Mouse (Mus musculus): ENCODE results near the gene Ric8a. TPM values are rescaled to one million over a fixed set of nuclear protein-coding genes. Genes with fewer than 3 reads are reported as not detected.

The Ric8a gene
- total and polyA plus RNA-seq, 3 experiments = 52.3 to 63.4 TPM; not detected in 1

- no peak overlapping the region for H3K9ac ChIP-seq (ENCODE audit: control insufficient read depth, low read depth, low read length, poor library complexity, severe bottlenecking)
- H3K79me2 ChIP-seq (ENCODE audit: control insufficient read depth, insufficient read depth, low read length, poor library complexity) = no peaks in the 10 kb centered on the region
- H3K27me3 ChIP-seq (ENCODE audit: control insufficient read depth in 1 of 2, insufficient read depth in 2 of 2, low read length in 2 of 2) = no peaks in the 10 kb centered on the region
- H3K27ac ChIP-seq (ENCODE audit: control insufficient read depth, low read depth, low read length) = no peak overlapping the region
- H3K4me1 ChIP-seq (ENCODE audit: control insufficient read depth in 1 of 2, insufficient read depth in 2 of 2, low read length in 2 of 2) = no peaks in the 10 kb centered on the region
- TF ChIP-seq ELF1 (IDR thresholded peaks at IDR 0.05; ENCODE audit: low read depth, low read length) = no peak
- TF ChIP-seq JUND (IDR thresholded peaks at IDR 0.05; ENCODE audit: low read depth, low read length) = no peak
- TF ChIP-seq UBTF (IDR thresholded peaks at IDR 0.05; ENCODE audit: borderline replicate concordance, insufficient read depth, low read depth, low read length) = no peak
- no peak for TF ChIP-seq USF1 (IDR thresholded peaks at IDR 0.05; ENCODE audit: low read depth, low read length)
- no peak for TF ChIP-seq CHD1 (IDR thresholded peaks at IDR 0.05; ENCODE audit: low read depth, low read length)
- no peak for TF ChIP-seq NRF1 (IDR thresholded peaks at IDR 0.05; ENCODE audit: insufficient read depth, low read depth, low read length, poor library complexity, severe bottlenecking)
- TF ChIP-seq KAT2A (conservative IDR thresholded peaks at IDR 0.05; ENCODE audit: low read depth, low read length) = no peak
- no peak for TF ChIP-seq MAFK (IDR thresholded peaks at IDR 0.05; ENCODE audit: borderline replicate concordance, low read depth, low read length)
- no peak for TF ChIP-seq MEF2A (IDR thresholded peaks at IDR 0.05; ENCODE audit: extremely low read depth, insufficient replicate concordance, low read depth, low read length, poor library complexity, severe bottlenecking)
- no peak for TF ChIP-seq MAZ (IDR thresholded peaks at IDR 0.05; ENCODE audit: low read depth, low read length)
- TF ChIP-seq BHLHE40 (IDR thresholded peaks at IDR 0.05; ENCODE audit: borderline replicate concordance, low read depth, low read length) = no peak
- TF ChIP-seq ZMIZ1 (IDR thresholded peaks at IDR 0.05; ENCODE audit: low read depth, low read length) = no peak
- no peak for TF ChIP-seq MXI1 (IDR thresholded peaks at IDR 0.05; ENCODE audit: low read depth, low read length)
- no peaks in the 10 kb centered on the region for H3K9me3 ChIP-seq (replicated peaks; ENCODE audit: insufficient read depth, low read length)
- peak; percentile 37 for DNase-seq (ENCODE audit: low read depth, low spot score)
- no peak overlapping the region for H3K4me3 ChIP-seq (ENCODE audit: control insufficient read depth in 1 of 2, insufficient read depth in 1 of 2, low read depth in 2 of 2, low read length in 2 of 2)
- H3K36me3 ChIP-seq (ENCODE audit: control insufficient read depth in 1 of 2, insufficient read depth in 2 of 2, low read length in 2 of 2) = no peaks in the 10 kb centered on the region
Measured at GRCm38 (mm10) chr7:140905642-140906081, 48.9 kb downstream of the Ric8a start.

- no peaks in the 10 kb centered on the region; a peak in 1 of 4 replicates for H3K27me3 ChIP-seq (ENCODE audit: control insufficient read depth in 1 of 2, insufficient read depth in 2 of 2, low read length in 2 of 2)
- TF ChIP-seq SMC3 (IDR thresholded peaks at IDR 0.05; ENCODE audit: low read depth, low read length) (no peak), POLR2AphosphoS5 (IDR thresholded peaks at IDR 0.05; ENCODE audit: borderline replicate concordance, low read depth, low read length) (no peak), TAL1 (IDR thresholded peaks at IDR 0.05; ENCODE audit: low read length) (no peak), NRF1 (IDR thresholded peaks at IDR 0.05; ENCODE audit: insufficient read depth, low read depth, low read length, poor library complexity, severe bottlenecking) (no peak), ZC3H11A (IDR thresholded peaks at IDR 0.05; ENCODE audit: low read depth, low read length) (no peak)
Measured at GRCm38 (mm10) chr7:140907131-140907530, 50.4 kb downstream of the Ric8a start.

More at GRCm38 (mm10) chr7:140907131-140907530, 50.4 kb downstream of the Ric8a start:
- DNase-seq (ENCODE audit: low read depth, low spot score) = no peak
- Histone ChIP-seq H3K9ac (ENCODE audit: control insufficient read depth, low read depth, low read length, poor library complexity, severe bottlenecking) (no peak overlapping the region), H3K4me1 (ENCODE audit: control insufficient read depth in 1 of 2, insufficient read depth in 2 of 2, low read length in 2 of 2) (no peaks in the 10 kb centered on the region), H3K4me3 (ENCODE audit: control insufficient read depth in 1 of 2, insufficient read depth in 1 of 2, low read depth in 2 of 2, low read length in 2 of 2) (no peak overlapping the region), H3K27ac (ENCODE audit: control insufficient read depth, low read depth, low read length) (no peak overlapping the region), H3K79me2 (ENCODE audit: control insufficient read depth, insufficient read depth, low read length, poor library complexity) (no peaks in the 10 kb centered on the region), H3K9me3 (replicated peaks; ENCODE audit: insufficient read depth, low read length) (no peaks in the 10 kb centered on the region), H3K36me3 (ENCODE audit: control insufficient read depth in 1 of 2, insufficient read depth in 2 of 2, low read length in 2 of 2) (no peaks in the 10 kb centered on the region)
